Mouse (Mus musculus) intestine, embryonic 15.5 days (tissue): ENCODE data around the gene AI837181. TPM values are rescaled to one million over a fixed set of nuclear protein-coding genes. Genes with fewer than 3 reads are reported as not detected.
"Not testable (repeated sequence)": the region's sequence is repeated elsewhere in the genome, so short reads cannot be mapped to it uniquely, and the experiment has no call there.

Experiments used
- ATAC-seq: fragments of 200-750 bp; cut with Nextera tagmentation; 2 replicates; pipeline ENCODE4 v1.8.0; 2017; ENCODE audit warnings: moderate TSS enrichment, moderate library complexity
- H3K27ac ChIP-seq: fragments of 300-500 bp; sonication (generic); 2 replicates; pipeline ENCODE4 v1.5.1; 2015; ENCODE audit warnings: mild to moderate bottlenecking, inconsistent platforms
- H3K27me3 ChIP-seq: fragments of 300-500 bp; sonication (generic); replicated peaks from 2 replicates; pipeline ENCODE4 v1.6.1; 2015; ENCODE audit warnings: inconsistent platforms
- H3K36me3 ChIP-seq: fragments of 300-500 bp; sonication (generic); 2 replicates; pipeline ENCODE4 v1.6.1; 2015; ENCODE audit warnings: inconsistent platforms
- H3K4me1 ChIP-seq: fragments of 300-500 bp; sonication (generic); replicated peaks from 2 replicates; pipeline ENCODE4 v1.6.1; 2015; ENCODE audit warnings: inconsistent platforms
- H3K4me2 ChIP-seq: fragments of 300-500 bp; sonication (generic); replicated peaks from 2 replicates; pipeline ENCODE4 v1.6.1; 2015; ENCODE audit warnings: mild to moderate bottlenecking, inconsistent platforms
- H3K4me3 ChIP-seq: fragments of 300-500 bp; sonication (generic); replicated peaks from 2 replicates; pipeline ENCODE4 v1.5.1; 2015; ENCODE audit warnings: inconsistent platforms
- H3K9ac ChIP-seq: fragments of 300-500 bp; sonication (generic); 2 replicates; pipeline ENCODE4 v1.6.1; 2015; ENCODE audit warnings: inconsistent platforms
- H3K9me3 ChIP-seq: fragments of 300-500 bp; sonication (generic); 2 replicates; pipeline ENCODE4 v1.6.1; 2016; ENCODE audit warnings: inconsistent platforms
- WGBS: fragments of 180-500 bp; shearing (Covaris S2); methylation state at CpG from one replicate; pipeline ENCODE4 v1.1.7; 2015; 5-methylcytosine and 5-hydroxymethylcytosine counted together
- polyA plus RNA-seq: library from polyadenylated mRNA; unstranded; fragments of >200 nt; fragmentation: Nextera tagmentation; extraction: Ambion mirVana; gene quantifications from 2 replicates; pipeline ENCODE4 v1.2.1, GENCODE M21; 2015

The AI837181 gene
- polyA plus RNA-seq, 1 experiment from 2014 or later = 42.6 TPM

GRCm38 (mm10) chr19:5402293-5402692 lies 22.7 kb upstream of the AI837181 start, which contains the start of gene Tsga10ip:
Gene Tsga10ip, minus strand, starts transcription at chr19:5402526.
- Histone ChIP-seq H3K4me3 (no peak within 1 kb of the TSS), H3K27me3 (no peaks in the 10 kb centered on the region), H3K4me2 (no peak within 1 kb of the TSS), H3K27ac (no peak within 1 kb of the TSS), H3K36me3 (no peaks in the 10 kb centered on the region), H3K9me3 (no peaks in the 10 kb centered on the region), H3K9ac (no peak within 1 kb of the TSS), H3K4me1 (0 out of 2 replicates have a peak, but pooled peaks cover 4% of the 10 kb centered on the region)
- WGBS = 72% methylated on average over 8 of the region's 8 CpGs
- no peak for ATAC-seq

GRCm38 (mm10) chr19:5405924-5406323 lies 19.0 kb upstream of the AI837181 start:
- WGBS = 19% methylated on average over 7 of the region's 7 CpGs
- Histone ChIP-seq H3K36me3 (no peaks in the 10 kb centered on the region), H3K27me3 (no peaks in the 10 kb centered on the region), H3K4me3 (peak overlapping the region; percentile 31), H3K27ac (0 out of 2 replicates have a peak overlapping the region, but pooled peaks have one; percentile 8), H3K4me2 (peak overlapping the region; percentile 54), H3K9me3 (no peaks in the 10 kb centered on the region), H3K4me1 (0 out of 2 replicates have a peak, but pooled peaks cover 7% of the 10 kb centered on the region), H3K9ac (peak overlapping the region; percentile 43)
- ATAC-seq = no peak

- peak; percentile 82 for ATAC-seq
- H3K27ac ChIP-seq = peak overlapping the region; percentile 91
- peak overlapping the region; percentile 65 for H3K9ac ChIP-seq
- H3K36me3 ChIP-seq, H3K9me3 ChIP-seq, H3K4me1 ChIP-seq, H3K27me3 ChIP-seq: not testable (repeated sequence)
- 19% methylated on average over 24 of the region's 25 CpGs for WGBS
- H3K4me2 ChIP-seq = peak overlapping the region; percentile 58
- H3K4me3 ChIP-seq = peak overlapping the region; percentile 52
Observed at GRCm38 (mm10) chr19:5406531-5407126, 18.3 kb upstream of the AI837181 start.

- peak overlapping the region; percentile 58 for H3K4me2 ChIP-seq
- H3K27ac ChIP-seq = peak overlapping the region; percentile 91
- peak; percentile 66 for ATAC-seq
- peak overlapping the region; percentile 52 for H3K4me3 ChIP-seq
- H3K9me3 ChIP-seq = no peaks in the 10 kb centered on the region
- 0 out of 2 replicates have a peak, but pooled peaks cover 7% of the 10 kb centered on the region for H3K4me1 ChIP-seq
- H3K36me3 ChIP-seq = no peaks in the 10 kb centered on the region
- WGBS = 11% methylated on average over 7 of the region's 7 CpGs
- H3K27me3 ChIP-seq = no peaks in the 10 kb centered on the region
- H3K9ac ChIP-seq = peak overlapping the region; percentile 65
Observed at GRCm38 (mm10) chr19:5407133-5407532, 17.8 kb upstream of the AI837181 start.

- Histone ChIP-seq H3K27ac (no peak overlapping the region), H3K27me3 (no peaks in the 10 kb centered on the region), H3K36me3 (no peaks in the 10 kb centered on the region), H3K9me3 (no peaks in the 10 kb centered on the region), H3K9ac (no peak overlapping the region), H3K4me3 (no peak overlapping the region), H3K4me2 (peak overlapping the region; percentile 58; the same call in 1 of the 2 replicates), H3K4me1 (0 out of 2 replicates have a peak, but pooled peaks cover 7% of the 10 kb centered on the region)
- ATAC-seq = no peak
- WGBS = 86% methylated on average over 13 of the region's 13 CpGs
Observed at GRCm38 (mm10) chr19:5408057-5409001, 16.6 kb upstream of the AI837181 start.

GRCm38 (mm10) chr19:5409068-5409467 lies 15.9 kb upstream of the AI837181 start:
- Histone ChIP-seq H3K4me2 (no peak overlapping the region), H3K36me3 (no peaks in the 10 kb centered on the region), H3K27me3 (no peaks in the 10 kb centered on the region), H3K27ac (no peak overlapping the region), H3K4me3 (no peak overlapping the region), H3K4me1 (0 out of 2 replicates have a peak, but pooled peaks cover 7% of the 10 kb centered on the region), H3K9ac (no peak overlapping the region), H3K9me3 (no peaks in the 10 kb centered on the region)
- ATAC-seq = no peak
- 76% methylated on average over 5 of the region's 5 CpGs for WGBS

- H3K4me3 ChIP-seq = no peak overlapping the region
- no peaks in the 10 kb centered on the region for H3K9me3 ChIP-seq
- no peaks in the 10 kb centered on the region for H3K27me3 ChIP-seq
- H3K9ac ChIP-seq = no peak overlapping the region
- H3K36me3 ChIP-seq = no peaks in the 10 kb centered on the region
- ATAC-seq = no peak
- H3K4me2 ChIP-seq = no peak overlapping the region
- 0 out of 2 replicates have a peak, but pooled peaks cover 7% of the 10 kb centered on the region for H3K4me1 ChIP-seq
- 79% methylated on average over 5 of the region's 5 CpGs for WGBS
- H3K27ac ChIP-seq = no peak overlapping the region
Observed at GRCm38 (mm10) chr19:5410641-5411040, 14.3 kb upstream of the AI837181 start.

- H3K36me3 ChIP-seq = no peaks in the 10 kb centered on the region
- H3K27ac ChIP-seq = no peak overlapping the region
- H3K9me3 ChIP-seq = no peaks in the 10 kb centered on the region
- 0 out of 2 replicates have a peak, but pooled peaks cover 3% of the 10 kb centered on the region for H3K4me1 ChIP-seq
- no peak overlapping the region for H3K9ac ChIP-seq
- H3K27me3 ChIP-seq = no peaks in the 10 kb centered on the region
- WGBS = 67% methylated on average over 5 of the region's 5 CpGs
- no peak overlapping the region for H3K4me3 ChIP-seq
- ATAC-seq = no peak
- H3K4me2 ChIP-seq = no peak overlapping the region
Observed at GRCm38 (mm10) chr19:5411961-5412360, 13.0 kb upstream of the AI837181 start.

- H3K4me1 ChIP-seq = no peaks in the 10 kb centered on the region
- 63% methylated on average over 4 of the region's 4 CpGs for WGBS
- no peaks in the 10 kb centered on the region for H3K9me3 ChIP-seq
Observed at GRCm38 (mm10) chr19:5413840-5414239, 11.1 kb upstream of the AI837181 start.

GRCm38 (mm10) chr19:5414534-5414957 lies 10.4 kb upstream of the AI837181 start:
- Histone ChIP-seq H3K4me1 (no peaks in the 10 kb centered on the region), H3K27me3 (no peaks in the 10 kb centered on the region), H3K27ac (no peak overlapping the region), H3K9ac (no peak overlapping the region), H3K36me3 (no peaks in the 10 kb centered on the region), H3K4me3 (no peak overlapping the region), H3K9me3 (no peaks in the 10 kb centered on the region), H3K4me2 (no peak overlapping the region)
- WGBS = 68% methylated on average over 2 of the region's 2 CpGs
- no peak for ATAC-seq

More at GRCm38 (mm10) chr19:5413840-5414239, 11.1 kb upstream of the AI837181 start:
- H3K4me2 ChIP-seq = no peak overlapping the region
- H3K4me3 ChIP-seq = no peak overlapping the region
- ATAC-seq = no peak
- H3K36me3 ChIP-seq = no peaks in the 10 kb centered on the region
- no peaks in the 10 kb centered on the region for H3K27me3 ChIP-seq
- no peak overlapping the region for H3K9ac ChIP-seq
- H3K27ac ChIP-seq = no peak overlapping the region

- Histone ChIP-seq H3K9ac (no peak overlapping the region), H3K4me1 (peaks cover 7% of the 10 kb centered on the region), H3K36me3 (peaks cover 8% of the 10 kb centered on the region; the same call in 1 of the 2 replicates), H3K4me2 (no peak overlapping the region), H3K9me3 (no peaks in the 10 kb centered on the region), H3K27me3 (no peaks in the 10 kb centered on the region), H3K4me3 (no peak overlapping the region), H3K27ac (no peak overlapping the region)
- no peak for ATAC-seq
- WGBS = 94% methylated on average over 8 of the region's 8 CpGs
Observed at GRCm38 (mm10) chr19:5418750-5419466, 6.0 kb upstream of the AI837181 start.

GRCm38 (mm10) chr19:5419630-5420029 lies 5.3 kb upstream of the AI837181 start:
- H3K9ac ChIP-seq = no peak overlapping the region
- H3K27me3 ChIP-seq = no peaks in the 10 kb centered on the region
- H3K27ac ChIP-seq = no peak overlapping the region
- no peak for ATAC-seq
- H3K4me3 ChIP-seq = no peak overlapping the region
- H3K4me1 ChIP-seq = peaks cover 9% of the 10 kb centered on the region
- H3K36me3 ChIP-seq = peaks cover 8% of the 10 kb centered on the region; the same call in 1 of the 2 replicates
- 90% methylated on average over 9 of the region's 9 CpGs for WGBS
- H3K4me2 ChIP-seq = no peak overlapping the region
- no peaks in the 10 kb centered on the region for H3K9me3 ChIP-seq
